Mouse (Mus musculus) lung, adult 2 months (tissue): Measurements from ENCODE around the gene Asic2. TPM values are rescaled to one million over a fixed set of nuclear protein-coding genes. Genes with fewer than 3 reads are reported as not detected.

Source experiments
- DNase-seq: peaks from one replicate; pipeline ENCODE4 v3.0.0; 2022
- H3K4me1 ChIP-seq: fragments of 200-500 bp; 2 replicates; pipeline ENCODE4 v1.6.1; 2011; ENCODE audit warnings: low read length; ENCODE audit not compliant: control insufficient read depth, insufficient read depth
- H3K4me3 ChIP-seq: fragments of 200-500 bp; replicated peaks from 2 replicates; pipeline ENCODE3; 2011; ENCODE audit warnings: low read depth, mild to moderate bottlenecking, control low read depth, low read length; ENCODE audit errors: extremely low read depth
- CTCF ChIP-seq: fragments of 200-500 bp; IDR thresholded peaks from 2 replicates; pipeline ENCODE4 v1.5.1; 2011; ENCODE audit warnings: mild to moderate bottlenecking, low read length, control low read depth; ENCODE audit not compliant: insufficient read depth
- POLR2A ChIP-seq: fragments of 200-500 bp; IDR thresholded peaks from 2 replicates; pipeline ENCODE4 v1.6.1; 2011; ENCODE audit warnings: low read depth, mild to moderate bottlenecking, control low read depth, low read length, borderline replicate concordance; ENCODE audit errors: extremely low read depth
- WGBS: fragments of 180-500 bp; shearing (Covaris S2); methylation state at CpG from one replicate; pipeline ENCODE4 v1.1.7; 2018; 5-methylcytosine and 5-hydroxymethylcytosine counted together
- polyA plus RNA-seq: library from polyadenylated mRNA; depleted of rRNA; stranded (reverse); fragments of >200 nt; gene quantifications from 2 replicates; pipeline ENCODE4 v1.2.3, GENCODE M21; 2012

The Asic2 gene
- polyA plus RNA-seq, 1 experiment = 0.04 TPM

GRCm38 (mm10) chr11:81998646-81999045, 30.4 kb upstream of the Asic2 start:
- no peak for DNase-seq
- H3K4me1 ChIP-seq = no peaks in the 10 kb centered on the region
- WGBS = 83% methylated on average over 3 of the region's 3 CpGs
- no peak overlapping the region for H3K4me3 ChIP-seq
- TF ChIP-seq POLR2A (no peak), CTCF (no peak)

GRCm38 (mm10) chr11:81997085-81997484, 28.8 kb upstream of the Asic2 start:
- no peak overlapping the region for H3K4me3 ChIP-seq
- no peak for DNase-seq
- H3K4me1 ChIP-seq = no peaks in the 10 kb centered on the region
- WGBS = 82% methylated on average over 5 of the region's 5 CpGs
- TF ChIP-seq POLR2A = no peak
- no peak for TF ChIP-seq CTCF

- DNase-seq = peak; percentile 42
- no peak overlapping the region for H3K4me3 ChIP-seq
- 66% methylated on average over 10 of the region's 10 CpGs for WGBS
- no peaks in the 10 kb centered on the region for H3K4me1 ChIP-seq
- TF ChIP-seq CTCF (peak; percentile 99), POLR2A (no peak)
These were observed 28.1 kb upstream of the Asic2 start for GRCm38 (mm10) chr11:81996172-81996841.

DNA sequence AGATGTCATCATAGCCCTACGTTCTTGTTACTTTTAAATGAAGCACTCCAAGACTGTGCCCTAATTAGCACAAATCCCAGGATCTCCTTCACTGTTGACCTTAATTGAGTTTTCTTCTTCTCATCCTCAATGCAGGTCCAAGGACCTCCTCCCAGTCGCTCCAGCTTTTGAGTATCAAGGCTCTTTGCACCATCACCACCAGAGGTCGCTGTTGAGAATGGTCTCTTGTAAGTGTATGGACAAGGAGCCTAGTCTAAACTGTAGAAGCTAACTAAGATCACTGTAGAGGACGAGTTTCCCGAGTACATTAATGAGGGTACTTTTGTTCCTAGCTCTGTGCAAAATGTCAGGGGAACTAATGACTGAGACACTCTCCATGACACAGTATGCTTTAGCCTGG, 14.9 kb upstream of the Asic2 start:
- Histone ChIP-seq H3K4me3 (no peak overlapping the region), H3K4me1 (no peaks in the 10 kb centered on the region)
- DNase-seq = peak; percentile 10
- WGBS = 32% methylated on average over 5 of the region's 5 CpGs
- TF ChIP-seq CTCF = peak; percentile 34; the same call in 1 of the 2 replicates
- TF ChIP-seq POLR2A = no peak

- Histone ChIP-seq H3K4me3 (no peak overlapping the region), H3K4me1 (no peaks in the 10 kb centered on the region)
- DNase-seq = no peak
- 35% methylated on average over 11 of the region's 11 CpGs for WGBS
- TF ChIP-seq POLR2A = no peak
- TF ChIP-seq CTCF = no peak
These were observed 13.9 kb upstream of the Asic2 start for GRCm38 (mm10) chr11:81982191-81982590.

- no peak for DNase-seq
- no peaks in the 10 kb centered on the region for H3K4me1 ChIP-seq
- 22% methylated on average over 5 of the region's 5 CpGs for WGBS
- TF ChIP-seq CTCF (no peak), POLR2A (no peak)
- H3K4me3 ChIP-seq = no peak overlapping the region
These were observed 6.3 kb upstream of the Asic2 start for GRCm38 (mm10) chr11:81974577-81974976.

GRCm38 (mm10) chr11:81973699-81974098, 5.4 kb upstream of the Asic2 start:
- H3K4me1 ChIP-seq = no peaks in the 10 kb centered on the region
- H3K4me3 ChIP-seq = no peak overlapping the region
- TF ChIP-seq CTCF (no peak), POLR2A (no peak)
- DNase-seq = no peak
- 46% methylated on average over 5 of the region's 5 CpGs for WGBS

DNA sequence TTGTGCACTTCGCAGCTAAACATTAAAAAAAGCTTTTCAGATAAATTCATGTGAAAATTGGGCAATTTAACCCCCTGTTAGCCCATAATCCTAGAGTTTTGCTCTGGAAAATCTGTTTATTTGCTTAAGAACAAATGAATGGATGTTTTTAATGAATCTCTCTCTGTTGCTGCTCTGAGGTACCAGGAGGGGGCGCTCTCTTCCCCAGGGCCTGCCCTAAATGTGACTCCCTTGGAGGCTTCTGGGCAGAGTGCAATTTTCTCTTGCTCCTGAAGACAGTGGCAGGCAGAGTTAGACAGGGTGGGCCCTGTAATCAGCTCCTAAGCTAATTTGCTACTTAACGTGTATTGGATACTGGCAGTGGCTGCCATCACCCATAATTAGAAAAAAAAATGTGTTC, 3.8 kb upstream of the Asic2 start:
- 60% methylated on average over 3 of the region's 3 CpGs for WGBS
- DNase-seq = no peak
- TF ChIP-seq POLR2A (no peak), CTCF (no peak)
- no peaks in the 10 kb centered on the region for H3K4me1 ChIP-seq
- no peak overlapping the region for H3K4me3 ChIP-seq

DNA sequence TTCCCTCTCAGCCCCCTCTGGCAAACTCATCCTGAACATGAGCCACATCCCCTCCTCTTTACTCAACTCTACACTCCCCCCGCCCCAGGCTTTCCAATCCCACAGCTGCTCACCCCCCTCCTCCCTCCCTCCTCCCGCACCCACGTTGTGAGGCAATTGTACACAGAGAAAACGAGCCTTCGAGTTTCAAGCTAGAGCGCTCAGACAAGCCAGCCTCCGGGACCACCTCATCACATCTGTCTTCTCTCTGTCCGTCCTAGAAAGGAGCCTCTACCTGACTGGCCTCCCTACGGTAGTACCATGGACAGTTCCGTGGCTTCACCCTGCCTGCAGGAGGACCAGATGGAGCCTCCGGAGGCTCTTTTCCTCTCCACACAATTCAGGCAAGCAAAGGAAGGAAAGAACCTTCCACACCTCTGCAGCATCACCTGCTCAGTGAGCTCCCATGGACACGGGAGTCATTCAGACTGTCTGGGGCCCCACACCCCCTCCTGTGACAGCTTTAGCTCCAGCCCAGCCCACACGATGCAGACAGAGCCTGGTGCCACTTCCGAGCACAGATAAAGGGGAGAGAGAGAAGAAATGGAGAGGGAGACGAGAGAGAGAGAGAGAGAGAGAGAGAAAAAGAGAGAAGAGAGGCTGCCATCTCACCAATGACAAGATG, 1.5 kb downstream of the Asic2 start:
- no peak for DNase-seq
- WGBS = 9% methylated on average over 15 of the region's 15 CpGs
- H3K4me1 ChIP-seq = no peaks in the 10 kb centered on the region
- TF ChIP-seq CTCF (no peak), POLR2A (no peak)
- no peak overlapping the region for H3K4me3 ChIP-seq

DNA sequence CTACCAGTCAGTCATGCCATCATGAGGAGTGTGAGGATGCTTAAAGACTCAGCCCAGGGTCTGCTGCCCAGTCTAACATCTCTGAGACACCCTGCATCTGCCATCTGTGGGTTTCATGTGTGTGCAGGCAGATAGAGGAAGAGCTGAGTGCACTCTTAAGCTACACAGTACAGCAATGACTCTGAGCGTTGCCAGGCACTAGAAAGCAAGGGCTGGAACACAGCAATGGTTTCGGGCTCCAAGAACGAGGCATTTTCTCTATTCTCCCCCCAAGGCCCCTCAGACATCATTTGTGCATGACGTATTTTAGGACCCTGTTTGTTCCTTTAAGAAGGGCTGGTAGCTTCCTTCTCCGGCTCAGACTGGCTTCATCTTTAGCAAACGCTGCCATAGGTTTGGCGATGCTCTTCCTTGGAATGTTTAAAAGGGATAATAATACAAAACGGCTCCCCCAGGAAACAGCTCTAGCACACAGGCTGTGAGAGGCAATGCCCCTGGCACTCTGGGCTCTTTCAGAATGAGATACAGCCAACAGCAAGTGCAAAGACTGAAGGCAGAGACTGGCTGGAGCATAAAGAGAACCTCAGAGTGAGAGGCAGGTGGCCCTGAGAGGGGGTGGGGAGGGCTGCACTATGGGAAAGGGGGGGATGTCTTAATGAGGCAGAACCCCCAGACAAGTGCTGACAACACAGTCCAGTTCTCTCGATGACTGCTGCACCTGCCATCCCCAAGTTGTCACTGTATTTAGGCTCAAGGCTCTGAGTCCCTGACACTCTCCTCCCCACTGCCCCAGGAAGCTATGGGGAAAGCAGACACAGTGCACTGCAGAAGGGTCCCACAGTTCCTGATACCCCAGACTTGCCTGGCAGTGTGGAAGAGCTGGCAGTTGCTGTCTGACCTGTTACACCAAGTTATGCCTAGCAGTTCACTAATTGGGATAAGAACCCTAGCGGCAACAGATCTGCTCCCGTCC, 2.3 kb downstream of the Asic2 start:
- WGBS = 63% methylated on average over 11 of the region's 11 CpGs
- no peak for DNase-seq
- Histone ChIP-seq H3K4me1 (no peaks in the 10 kb centered on the region), H3K4me3 (no peak overlapping the region)
- no peak for TF ChIP-seq POLR2A
- TF ChIP-seq CTCF = no peak
